Mouse (Mus musculus): ENCODE measurements around the gene Stk11. TPM values are rescaled to one million over a fixed set of nuclear protein-coding genes. Genes with fewer than 3 reads are reported as not detected.

Gene Stk11
- polyA plus RNA-seq, 1 experiment, result 222 TPM

GRCm38 (mm10) chr10:80173358-80173757 is 57.8 kb downstream of the Stk11 start:
- TF ChIP-seq CTCF (IDR thresholded peaks at IDR 0.05; ENCODE audit: control insufficient read depth, insufficient read depth, insufficient replicate concordance, low read depth, low read length) (no peak), POLR2A (IDR thresholded peaks at IDR 0.05; ENCODE audit: control insufficient read depth, low read depth, low read length) (no peak)
- Histone ChIP-seq H3K27ac (ENCODE audit: control insufficient read depth, insufficient read depth, low read depth, low read length) (peak overlapping the region; percentile 50), H3K36me3 (ENCODE audit: control insufficient read depth, insufficient read depth, low read length) (peaks cover 4% of the 10 kb centered on the region), H3K4me3 (ENCODE audit: control insufficient read depth, low read depth, low read length) (peak overlapping the region; percentile 41), H3K27me3 (ENCODE audit: control insufficient read depth, insufficient read depth, low read length) (no peaks in the 10 kb centered on the region), H3K4me1 (ENCODE audit: control insufficient read depth, insufficient read depth, low read length) (peaks cover 23% of the 10 kb centered on the region)

DNA sequence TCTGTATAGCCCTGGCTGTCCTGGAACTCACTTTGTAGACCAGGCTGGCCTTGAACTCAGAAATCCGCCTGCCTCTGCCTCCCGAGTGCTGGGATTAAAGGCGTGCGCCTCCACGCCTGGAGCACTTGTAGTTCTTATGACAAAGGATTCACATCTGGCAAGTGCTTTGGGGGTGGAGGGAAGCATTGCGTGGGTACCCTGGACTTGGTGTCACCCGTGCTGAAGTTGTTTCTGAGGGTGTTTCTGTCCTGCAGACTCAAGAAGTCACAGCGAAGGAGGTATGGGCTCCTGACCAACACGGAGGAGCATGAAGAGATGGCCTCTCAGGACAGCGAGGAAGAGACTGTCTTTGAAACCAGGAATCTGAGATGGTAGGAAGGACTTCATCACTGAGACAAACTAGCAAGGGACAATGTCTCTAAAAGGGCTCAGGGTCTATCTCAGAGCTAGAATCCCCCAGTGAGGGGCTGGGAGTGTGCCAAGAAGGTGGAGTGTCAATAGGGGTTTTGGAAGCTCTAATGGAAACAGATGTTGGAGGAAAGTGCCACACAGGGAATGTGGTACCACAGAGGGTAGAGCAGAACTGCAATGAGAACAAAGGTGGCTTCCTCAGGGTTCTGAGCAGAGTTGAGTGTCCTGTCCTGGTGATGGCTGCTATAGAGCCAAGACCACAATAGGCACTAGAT is 58.5 kb downstream of the Stk11 start:
- Histone ChIP-seq H3K27me3 (ENCODE audit: control insufficient read depth, insufficient read depth, low read length) (no peaks in the 10 kb centered on the region), H3K27ac (ENCODE audit: control insufficient read depth, insufficient read depth, low read depth, low read length) (no peak overlapping the region), H3K4me3 (ENCODE audit: control insufficient read depth, low read depth, low read length) (no peak overlapping the region), H3K4me1 (ENCODE audit: control insufficient read depth, insufficient read depth, low read length) (peaks cover 23% of the 10 kb centered on the region), H3K36me3 (ENCODE audit: control insufficient read depth, insufficient read depth, low read length) (peaks cover 4% of the 10 kb centered on the region)
- TF ChIP-seq CTCF (IDR thresholded peaks at IDR 0.05; ENCODE audit: control insufficient read depth, insufficient read depth, insufficient replicate concordance, low read depth, low read length), result no peak
- TF ChIP-seq POLR2A (IDR thresholded peaks at IDR 0.05; ENCODE audit: control insufficient read depth, low read depth, low read length), result no peak

DNA sequence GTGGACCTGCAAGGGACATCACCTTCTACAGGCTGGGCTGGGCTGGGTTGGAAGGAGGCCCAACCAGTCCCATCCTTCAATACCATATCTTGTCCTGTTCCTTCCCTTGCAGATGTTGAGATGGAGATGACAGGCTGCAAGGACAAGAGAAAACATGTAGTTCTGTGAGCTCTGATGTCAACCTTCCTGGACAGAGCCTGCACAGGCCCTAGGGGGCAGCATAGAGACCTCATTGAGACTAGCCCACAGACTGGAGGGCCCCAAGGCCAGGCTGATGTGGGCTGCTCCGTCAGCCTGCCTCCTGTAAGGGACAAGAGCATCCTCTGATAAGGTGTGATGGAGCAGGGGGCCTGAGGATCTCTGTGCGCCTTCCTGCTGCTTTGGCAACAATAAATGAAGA is 59.1 kb downstream of the Stk11 start:
- Histone ChIP-seq H3K4me1 (ENCODE audit: control insufficient read depth, insufficient read depth, low read length) (peaks cover 26% of the 10 kb centered on the region), H3K4me3 (ENCODE audit: control insufficient read depth, low read depth, low read length) (no peak overlapping the region), H3K27me3 (ENCODE audit: control insufficient read depth, insufficient read depth, low read length) (no peaks in the 10 kb centered on the region), H3K27ac (ENCODE audit: control insufficient read depth, insufficient read depth, low read depth, low read length) (no peak overlapping the region), H3K36me3 (ENCODE audit: control insufficient read depth, insufficient read depth, low read length) (peaks cover 4% of the 10 kb centered on the region)
- peak; percentile 38; the same call in 1 of the 2 replicates for TF ChIP-seq CTCF (IDR thresholded peaks at IDR 0.05; ENCODE audit: control insufficient read depth, insufficient read depth, insufficient replicate concordance, low read depth, low read length)
- no peak for TF ChIP-seq POLR2A (IDR thresholded peaks at IDR 0.05; ENCODE audit: control insufficient read depth, low read depth, low read length)

- H3K27ac ChIP-seq (ENCODE audit: control insufficient read depth, insufficient read depth, low read depth, low read length), result no peak overlapping the region
- peaks cover 26% of the 10 kb centered on the region for H3K4me1 ChIP-seq (ENCODE audit: control insufficient read depth, insufficient read depth, low read length)
- no peak overlapping the region for H3K4me3 ChIP-seq (ENCODE audit: control insufficient read depth, low read depth, low read length)
- no peaks in the 10 kb centered on the region for H3K27me3 ChIP-seq (ENCODE audit: control insufficient read depth, insufficient read depth, low read length)
- H3K36me3 ChIP-seq (ENCODE audit: control insufficient read depth, insufficient read depth, low read length), result peaks cover 2% of the 10 kb centered on the region; the same call in 1 of the 2 replicates
- TF ChIP-seq CTCF (IDR thresholded peaks at IDR 0.05; ENCODE audit: control insufficient read depth, insufficient read depth, insufficient replicate concordance, low read depth, low read length) (no peak; the same call in 1 of the 2 replicates), POLR2A (IDR thresholded peaks at IDR 0.05; ENCODE audit: control insufficient read depth, low read depth, low read length) (no peak)
Measured at GRCm38 (mm10) chr10:80175536-80176269, 60.1 kb downstream of the Stk11 start.

- H3K4me1 ChIP-seq (ENCODE audit: control insufficient read depth, insufficient read depth, low read length), result peaks cover 26% of the 10 kb centered on the region
Measured at GRCm38 (mm10) chr10:80176270-80176834, 60.7 kb downstream of the Stk11 start.

DNA sequence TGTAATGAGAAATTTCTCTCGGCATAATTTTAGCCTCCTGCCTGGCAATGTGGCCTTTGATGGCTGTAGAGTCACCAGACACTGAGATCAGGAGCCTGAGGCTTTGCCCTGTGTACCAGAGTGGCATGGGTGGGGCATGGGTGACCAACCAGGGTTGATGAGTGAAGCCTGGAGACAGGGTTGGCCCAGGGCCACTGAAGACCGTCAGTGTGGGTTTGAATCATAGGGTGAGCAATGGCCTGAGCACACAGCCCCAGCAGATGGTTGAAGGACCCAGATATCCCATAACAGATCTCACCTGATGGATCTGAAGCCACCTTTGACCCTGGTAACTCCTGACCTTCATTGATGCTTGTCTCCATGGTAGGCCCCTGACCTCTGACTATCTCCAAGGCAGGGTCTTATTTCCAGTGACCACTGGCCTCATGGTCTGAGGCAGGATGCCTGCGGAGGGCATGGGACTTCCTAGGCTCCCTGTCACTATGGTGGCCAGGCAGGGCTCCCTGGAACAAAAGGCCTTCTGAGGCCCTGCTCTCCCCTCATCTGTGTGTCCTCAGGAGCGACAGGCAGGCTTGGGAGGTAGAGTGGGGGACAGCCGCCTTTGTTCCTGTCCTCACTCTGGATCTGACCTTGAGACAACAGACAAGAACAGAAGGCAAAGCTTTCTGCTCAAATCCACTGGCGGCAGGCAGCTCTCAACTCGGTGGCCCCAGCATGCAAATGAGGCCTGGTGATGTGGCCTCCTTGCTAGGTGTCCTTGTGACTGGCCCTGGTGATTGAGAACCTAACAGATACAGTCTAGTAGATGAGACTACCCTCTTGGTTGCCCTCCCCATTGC is 62.1 kb downstream of the Stk11 start:
- no peak overlapping the region for H3K27ac ChIP-seq (ENCODE audit: control insufficient read depth, insufficient read depth, low read depth, low read length)
- peaks cover 16% of the 10 kb centered on the region for H3K4me1 ChIP-seq (ENCODE audit: control insufficient read depth, insufficient read depth, low read length)
- H3K27me3 ChIP-seq (ENCODE audit: control insufficient read depth, insufficient read depth, low read length), result no peaks in the 10 kb centered on the region

More at GRCm38 (mm10) chr10:80176270-80176834, 60.7 kb downstream of the Stk11 start:
- no peak overlapping the region for H3K4me3 ChIP-seq (ENCODE audit: control insufficient read depth, low read depth, low read length)
- H3K36me3 ChIP-seq (ENCODE audit: control insufficient read depth, insufficient read depth, low read length), result peaks cover under 1% of the 10 kb centered on the region; the same call in 1 of the 2 replicates
- no peak for TF ChIP-seq POLR2A (IDR thresholded peaks at IDR 0.05; ENCODE audit: control insufficient read depth, low read depth, low read length)
- TF ChIP-seq CTCF (IDR thresholded peaks at IDR 0.05; ENCODE audit: control insufficient read depth, insufficient read depth, insufficient replicate concordance, low read depth, low read length), result no peak
- H3K27ac ChIP-seq (ENCODE audit: control insufficient read depth, insufficient read depth, low read depth, low read length), result no peak overlapping the region
- H3K27me3 ChIP-seq (ENCODE audit: control insufficient read depth, insufficient read depth, low read length), result no peaks in the 10 kb centered on the region

More for the DNA sequence above, 62.1 kb downstream of the Stk11 start:
- Histone ChIP-seq H3K36me3 (ENCODE audit: control insufficient read depth, insufficient read depth, low read length) (no peaks in the 10 kb centered on the region), H3K4me3 (ENCODE audit: control insufficient read depth, low read depth, low read length) (no peak overlapping the region)
- no peak for TF ChIP-seq POLR2A (IDR thresholded peaks at IDR 0.05; ENCODE audit: control insufficient read depth, low read depth, low read length)
- TF ChIP-seq CTCF (IDR thresholded peaks at IDR 0.05; ENCODE audit: control insufficient read depth, insufficient read depth, insufficient replicate concordance, low read depth, low read length), result no peak
